Mouse (Mus musculus): ENCODE measurements around the gene Itsn1.

Itsn1 gene

DNA sequence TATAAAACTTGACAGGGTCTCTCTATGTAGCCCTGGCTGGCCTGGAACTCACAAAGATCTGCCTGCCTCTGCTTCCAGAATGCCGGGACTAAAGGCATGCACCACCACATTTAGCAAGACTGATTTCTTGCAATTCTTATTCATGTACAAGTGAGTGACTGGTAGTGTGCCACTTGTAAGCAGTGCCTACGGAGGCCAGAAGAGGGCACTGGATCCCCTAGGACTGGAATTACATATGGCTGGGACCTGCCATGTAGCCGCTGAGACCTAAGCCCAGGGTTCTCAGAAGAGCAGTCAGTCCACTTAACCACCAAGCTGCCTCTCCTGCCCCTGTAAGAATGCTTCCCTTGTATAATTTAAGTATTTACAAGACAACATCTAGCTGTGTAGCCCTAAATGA is 4.8 kb upstream of the Itsn1 start:
- no peak overlapping the region for H3K4me3 ChIP-seq (replicated peaks; ENCODE audit: low read length)
- H3K27me3 ChIP-seq (ENCODE audit: insufficient read depth, low read length): no peaks in the 10 kb centered on the region
- peaks cover 27% of the 10 kb centered on the region for H3K36me3 ChIP-seq (ENCODE audit: insufficient read depth, low read length)
- H3K4me1 ChIP-seq (replicated peaks; ENCODE audit: low read depth, low read length): peaks cover 61% of the 10 kb centered on the region
- TF ChIP-seq CTCF (conservative IDR thresholded peaks at IDR 0.05; ENCODE audit: low read length) (peak; percentile 71), NANOG (IDR thresholded peaks at IDR 0.05; ENCODE audit: borderline replicate concordance, low read length) (no peak)
- no peaks in the 10 kb centered on the region for H3K9me3 ChIP-seq (ENCODE audit: low read length)

DNA sequence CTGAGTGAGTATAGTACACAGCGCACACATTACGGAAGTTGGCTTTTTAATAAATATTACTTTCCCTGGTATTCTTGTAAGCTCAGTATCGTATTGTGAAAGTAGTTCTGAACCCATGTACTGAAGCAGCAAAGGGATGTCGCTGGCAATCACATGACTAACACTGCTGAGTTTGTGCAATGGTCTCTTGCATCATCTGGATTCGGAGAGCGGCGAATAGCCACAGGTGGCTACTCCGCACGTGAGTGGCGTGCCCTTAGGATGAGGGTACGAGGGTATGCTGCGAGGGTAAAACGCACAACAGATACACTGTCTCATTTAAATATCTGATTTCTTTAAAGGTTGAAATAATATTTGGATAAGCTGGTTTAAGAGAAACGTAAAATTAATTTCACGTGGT is 1.6 kb upstream of the Itsn1 start:
- H3K9me3 ChIP-seq (ENCODE audit: low read length): no peaks in the 10 kb centered on the region
- peaks cover 55% of the 10 kb centered on the region for H3K4me1 ChIP-seq (replicated peaks; ENCODE audit: low read depth, low read length)
- H3K4me3 ChIP-seq (replicated peaks; ENCODE audit: low read length): peak overlapping the region; percentile 89
- TF ChIP-seq POU5F1 (IDR thresholded peaks at IDR 0.05; ENCODE audit: borderline replicate concordance, low read length) (no peak), CTCF (conservative IDR thresholded peaks at IDR 0.05; ENCODE audit: low read length) (no peak), NANOG (IDR thresholded peaks at IDR 0.05; ENCODE audit: borderline replicate concordance, low read length) (no peak)
- H3K27me3 ChIP-seq (ENCODE audit: insufficient read depth, low read length): peaks cover 13% of the 10 kb centered on the region
- peaks cover 24% of the 10 kb centered on the region for H3K36me3 ChIP-seq (ENCODE audit: insufficient read depth, low read length)

DNA sequence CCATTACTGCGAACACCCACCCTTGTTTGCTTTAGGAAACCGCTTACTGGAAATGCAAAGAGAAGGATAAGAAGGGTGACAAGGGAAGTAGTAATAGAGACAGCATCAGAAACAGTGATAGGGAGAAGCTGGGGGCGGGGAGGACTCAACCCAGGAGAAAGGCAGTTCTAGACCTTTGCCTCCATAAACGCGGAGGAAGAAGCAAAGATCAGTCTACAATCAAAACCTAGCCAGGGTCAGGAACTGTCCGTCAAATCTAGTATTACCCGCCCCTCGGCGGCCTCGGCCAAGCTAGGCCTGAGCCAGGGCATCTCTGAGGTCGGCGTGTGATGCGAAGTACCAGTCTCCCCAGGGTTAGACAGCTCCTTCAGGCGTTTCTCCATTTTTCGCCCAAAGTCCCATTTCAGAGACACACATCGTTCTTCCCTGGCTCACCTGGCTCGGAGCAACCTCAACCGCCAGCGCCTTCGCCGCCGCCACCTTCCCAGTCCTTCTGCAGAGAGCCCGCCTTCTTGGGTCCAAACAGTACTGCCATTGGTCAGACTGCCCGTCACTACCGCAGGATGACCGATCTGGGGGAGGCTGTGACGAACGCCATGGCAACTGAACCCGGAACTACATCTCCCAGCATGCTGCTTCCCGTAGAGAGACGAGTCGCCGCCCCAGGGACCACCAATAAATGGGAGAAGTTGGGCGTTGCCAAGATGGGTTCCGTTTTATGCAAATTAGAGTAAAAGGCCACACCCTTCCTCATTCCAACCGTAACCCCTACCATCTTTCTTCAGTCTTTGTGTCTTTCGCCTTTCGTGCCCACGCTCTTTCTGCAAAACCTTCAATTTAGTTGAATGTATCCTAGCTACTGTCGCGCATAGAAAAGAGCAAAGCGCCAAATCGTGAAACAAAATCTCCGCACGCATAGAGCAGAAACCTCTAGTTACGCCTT is 687 bp upstream of the Itsn1 start, which contains the start of gene Cryzl1:
Cryzl1 (minus strand) TSS at position 853 of the 943 bp plus-strand sequence.
- TF ChIP-seq POU5F1 (IDR thresholded peaks at IDR 0.05; ENCODE audit: borderline replicate concordance, low read length): no peak
- no peak for TF ChIP-seq NANOG (IDR thresholded peaks at IDR 0.05; ENCODE audit: borderline replicate concordance, low read length)
- TF ChIP-seq CTCF (conservative IDR thresholded peaks at IDR 0.05; ENCODE audit: low read length): no peak
- H3K4me1 ChIP-seq (replicated peaks; ENCODE audit: low read depth, low read length): peaks cover 55% of the 10 kb centered on the region
- peaks cover 13% of the 10 kb centered on the region for H3K27me3 ChIP-seq (ENCODE audit: insufficient read depth, low read length)
- H3K36me3 ChIP-seq (ENCODE audit: insufficient read depth, low read length): peaks cover 24% of the 10 kb centered on the region
- no peaks in the 10 kb centered on the region for H3K9me3 ChIP-seq (ENCODE audit: low read length)
- H3K4me3 ChIP-seq (replicated peaks; ENCODE audit: low read length): peak within 1 kb of the TSS; percentile 89

DNA sequence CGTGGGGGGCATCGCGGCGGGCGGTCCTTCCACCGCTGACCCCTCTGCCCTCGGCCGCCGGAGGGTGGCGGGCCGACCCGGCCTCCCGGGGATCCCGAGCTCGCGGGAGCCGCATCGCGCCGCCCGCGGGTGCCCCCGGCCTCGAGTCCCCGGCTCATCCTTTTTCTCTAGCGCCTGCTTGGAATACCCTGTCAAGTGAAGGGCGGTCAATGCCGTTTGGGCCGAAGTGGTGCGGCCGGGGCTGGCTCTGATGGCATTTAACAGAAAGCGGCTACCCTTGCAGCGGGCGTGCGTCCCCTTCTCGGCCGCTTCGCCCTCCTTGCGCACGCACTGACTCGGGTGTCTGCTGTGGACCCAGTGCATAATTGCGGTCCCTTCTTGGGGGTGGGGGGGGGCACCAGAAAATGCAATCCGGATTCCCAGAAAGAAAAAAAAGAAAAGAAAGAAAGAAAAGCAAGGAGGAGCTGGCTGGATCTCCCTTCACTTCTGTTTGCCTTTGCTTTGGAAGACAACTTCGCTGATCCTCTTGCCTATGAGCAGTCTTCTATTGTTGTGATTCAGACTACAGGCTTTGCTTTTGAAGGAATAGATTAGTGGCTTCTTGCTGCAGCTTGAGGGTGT is 850 bp downstream of the Itsn1 start:
- H3K27me3 ChIP-seq (ENCODE audit: insufficient read depth, low read length): peaks cover 13% of the 10 kb centered on the region
- H3K9me3 ChIP-seq (ENCODE audit: low read length): no peaks in the 10 kb centered on the region
- peaks cover 54% of the 10 kb centered on the region for H3K4me1 ChIP-seq (replicated peaks; ENCODE audit: low read depth, low read length)
- H3K36me3 ChIP-seq (ENCODE audit: insufficient read depth, low read length): peaks cover 27% of the 10 kb centered on the region
- TF ChIP-seq NANOG (IDR thresholded peaks at IDR 0.05; ENCODE audit: borderline replicate concordance, low read length): no peak
- no peak for TF ChIP-seq CTCF (conservative IDR thresholded peaks at IDR 0.05; ENCODE audit: low read length)
- no peak for TF ChIP-seq POU5F1 (IDR thresholded peaks at IDR 0.05; ENCODE audit: borderline replicate concordance, low read length)
- H3K4me3 ChIP-seq (replicated peaks; ENCODE audit: low read length): peak overlapping the region; percentile 89

DNA sequence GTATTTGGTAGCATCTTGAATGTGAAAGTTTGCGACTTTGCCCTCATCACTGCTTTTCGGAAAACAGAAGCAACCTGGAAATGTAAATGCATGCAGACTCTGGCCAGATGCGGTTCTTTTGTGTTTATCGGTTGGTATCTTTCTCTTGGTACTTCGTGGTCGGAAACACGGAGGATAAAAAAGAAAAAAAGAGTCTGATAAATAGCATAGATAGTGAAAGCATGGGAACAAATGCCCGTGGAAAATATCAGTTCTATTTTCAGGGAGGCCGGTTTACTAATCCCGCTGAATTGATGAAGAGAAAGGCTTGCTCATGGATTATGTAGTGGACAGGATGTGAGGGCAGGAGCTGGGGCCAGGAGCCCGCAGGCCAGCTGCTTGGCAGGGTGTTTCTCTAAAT is 1.4 kb downstream of the Itsn1 start:
- H3K27me3 ChIP-seq (ENCODE audit: insufficient read depth, low read length): peaks cover 13% of the 10 kb centered on the region
- H3K4me1 ChIP-seq (replicated peaks; ENCODE audit: low read depth, low read length): peaks cover 56% of the 10 kb centered on the region
- peak overlapping the region; percentile 89 for H3K4me3 ChIP-seq (replicated peaks; ENCODE audit: low read length)
- H3K36me3 ChIP-seq (ENCODE audit: insufficient read depth, low read length): peaks cover 22% of the 10 kb centered on the region
- H3K9me3 ChIP-seq (ENCODE audit: low read length): no peaks in the 10 kb centered on the region
- TF ChIP-seq CTCF (conservative IDR thresholded peaks at IDR 0.05; ENCODE audit: low read length) (no peak), NANOG (IDR thresholded peaks at IDR 0.05; ENCODE audit: borderline replicate concordance, low read length) (no peak), POU5F1 (IDR thresholded peaks at IDR 0.05; ENCODE audit: borderline replicate concordance, low read length) (no peak)

DNA sequence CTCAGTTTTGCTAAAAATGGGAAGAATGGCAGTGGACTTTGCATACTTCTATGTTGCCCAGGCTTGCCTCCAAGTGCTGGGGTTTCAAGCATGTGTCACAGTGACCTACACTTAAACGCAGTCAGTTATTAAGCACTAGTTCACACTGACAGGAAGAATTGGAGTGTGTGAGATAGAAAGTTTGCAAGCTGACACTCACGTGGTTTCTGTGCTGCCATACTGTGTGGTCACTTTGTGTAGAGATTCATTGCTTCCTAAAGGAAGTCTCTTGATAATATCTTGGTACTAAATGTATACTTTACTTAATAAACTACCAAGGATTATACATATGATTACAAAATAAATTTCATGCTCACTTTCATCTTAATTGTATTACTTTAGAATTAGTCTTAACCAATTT is 3.7 kb downstream of the Itsn1 start:
- peaks cover 59% of the 10 kb centered on the region for H3K4me1 ChIP-seq (replicated peaks; ENCODE audit: low read depth, low read length)
- H3K36me3 ChIP-seq (ENCODE audit: insufficient read depth, low read length): 0 out of 2 replicates have a peak, but pooled peaks cover 6% of the 10 kb centered on the region
- H3K4me3 ChIP-seq (replicated peaks; ENCODE audit: low read length): no peak overlapping the region
- peaks cover 13% of the 10 kb centered on the region for H3K27me3 ChIP-seq (ENCODE audit: insufficient read depth, low read length)
- H3K9me3 ChIP-seq (ENCODE audit: low read length): no peaks in the 10 kb centered on the region
- TF ChIP-seq POU5F1 (IDR thresholded peaks at IDR 0.05; ENCODE audit: borderline replicate concordance, low read length) (no peak), NANOG (IDR thresholded peaks at IDR 0.05; ENCODE audit: borderline replicate concordance, low read length) (no peak)

DNA sequence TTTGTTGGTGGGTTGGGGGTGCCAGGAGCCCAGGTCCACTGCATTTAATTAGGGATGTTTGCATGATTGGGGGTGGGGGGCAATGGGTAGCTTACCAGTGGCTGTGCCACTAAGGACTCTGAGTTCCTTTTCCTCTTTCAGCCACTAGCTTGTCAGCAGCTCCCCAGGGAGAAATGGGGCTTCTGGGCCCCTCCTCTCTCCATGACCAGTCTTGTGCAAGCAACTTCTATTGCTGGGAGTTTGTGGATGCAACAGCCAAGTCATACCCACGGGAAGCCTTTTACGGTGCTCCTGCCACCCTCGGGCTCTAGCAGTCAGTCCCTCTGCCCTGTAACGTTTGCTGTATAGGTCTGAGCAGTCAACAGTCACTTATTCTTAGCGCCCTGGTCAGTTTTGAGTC is 5.7 kb downstream of the Itsn1 start:
- Histone ChIP-seq H3K27me3 (ENCODE audit: insufficient read depth, low read length) (peaks cover 13% of the 10 kb centered on the region), H3K36me3 (ENCODE audit: insufficient read depth, low read length) (0 out of 2 replicates have a peak, but pooled peaks cover 6% of the 10 kb centered on the region), H3K9me3 (ENCODE audit: low read length) (no peaks in the 10 kb centered on the region), H3K4me1 (replicated peaks; ENCODE audit: low read depth, low read length) (peaks cover 73% of the 10 kb centered on the region), H3K4me3 (replicated peaks; ENCODE audit: low read length) (no peak overlapping the region)
- TF ChIP-seq POU5F1 (IDR thresholded peaks at IDR 0.05; ENCODE audit: borderline replicate concordance, low read length) (no peak), NANOG (IDR thresholded peaks at IDR 0.05; ENCODE audit: borderline replicate concordance, low read length) (no peak), CTCF (conservative IDR thresholded peaks at IDR 0.05; ENCODE audit: low read length) (no peak)

DNA sequence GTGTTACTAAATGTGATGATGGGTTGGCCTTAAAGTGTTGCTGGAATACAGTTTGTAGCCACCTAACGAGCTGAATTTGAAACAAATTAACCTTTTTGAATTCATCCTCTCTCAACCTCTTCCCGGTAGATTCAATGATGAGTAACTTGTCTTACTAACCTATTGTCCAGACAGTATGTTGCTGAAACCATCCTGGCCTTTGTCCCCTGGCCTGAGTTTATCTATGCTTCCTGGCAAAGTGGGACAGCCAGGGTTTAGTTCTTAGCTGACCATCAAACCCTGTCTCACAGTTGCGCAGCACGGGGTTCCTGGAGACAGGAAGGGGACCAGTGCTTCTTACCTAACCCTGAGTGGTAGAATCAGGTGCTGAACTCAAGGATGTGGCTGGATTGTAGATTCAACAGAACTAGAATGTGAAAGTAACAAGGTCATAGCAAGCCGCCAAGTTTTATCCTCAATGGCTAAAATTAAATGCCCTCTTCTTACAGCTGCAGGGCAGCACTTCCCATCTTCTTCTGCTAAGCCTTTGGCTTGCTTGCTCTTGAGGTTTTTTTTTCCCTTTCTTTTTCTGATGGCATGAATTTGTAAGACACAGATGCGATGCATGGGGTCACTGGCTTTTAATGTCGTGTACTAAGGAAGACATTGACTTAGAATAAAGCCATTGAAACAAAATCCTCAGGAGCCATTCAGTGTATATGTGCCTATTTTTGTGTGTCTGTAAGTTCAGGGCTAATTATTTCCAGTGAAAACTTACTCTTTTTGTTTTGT is 7.2 kb downstream of the Itsn1 start:
- no peak for TF ChIP-seq CTCF (conservative IDR thresholded peaks at IDR 0.05; ENCODE audit: low read length)
- peak; percentile 84 for TF ChIP-seq NANOG (IDR thresholded peaks at IDR 0.05; ENCODE audit: borderline replicate concordance, low read length)
- TF ChIP-seq POU5F1 (IDR thresholded peaks at IDR 0.05; ENCODE audit: borderline replicate concordance, low read length): no peak
- Histone ChIP-seq H3K9me3 (ENCODE audit: low read length) (no peaks in the 10 kb centered on the region), H3K36me3 (ENCODE audit: insufficient read depth, low read length) (0 out of 2 replicates have a peak, but pooled peaks cover 6% of the 10 kb centered on the region), H3K4me1 (replicated peaks; ENCODE audit: low read depth, low read length) (peaks cover 78% of the 10 kb centered on the region), H3K4me3 (replicated peaks; ENCODE audit: low read length) (no peak overlapping the region), H3K27me3 (ENCODE audit: insufficient read depth, low read length) (peaks cover 8% of the 10 kb centered on the region; the same call in 1 of the 2 replicates)

Measured in E14TG2a.4 (cell line).